Mouse (Mus musculus) midbrain, embryonic 13.5 days (tissue): ENCODE results near the gene Entpd5. TPM values are rescaled to one million over a fixed set of nuclear protein-coding genes. Genes with fewer than 3 reads are reported as not detected.
A peak's percentile ranks its signal among the peaks of the same experiment; 100 is the strongest.
"Not testable (repeated sequence)": the region's sequence is repeated elsewhere in the genome, so short reads cannot be mapped to it uniquely, and the experiment has no call there.

Experiments
- ATAC-seq: fragments of 200-750 bp; cut with Nextera tagmentation; 2 replicates; pipeline ENCODE4 v1.8.0; 2017; ENCODE audit warnings: mild to moderate bottlenecking, moderate TSS enrichment, moderate library complexity
- H3K27ac ChIP-seq: fragments of 300-500 bp; sonication (generic); 2 replicates; pipeline ENCODE4 v1.5.1; 2015; ENCODE audit warnings: inconsistent platforms, mild to moderate bottlenecking, moderate library complexity
- H3K27me3 ChIP-seq: fragments of 300-500 bp; sonication (generic); 2 replicates; pipeline ENCODE4 v1.6.1; 2015; ENCODE audit warnings: mild to moderate bottlenecking, inconsistent platforms
- H3K36me3 ChIP-seq: fragments of 300-500 bp; sonication (generic); 2 replicates; pipeline ENCODE4 v1.6.1; 2015; ENCODE audit warnings: mild to moderate bottlenecking, inconsistent platforms
- H3K4me1 ChIP-seq: fragments of 300-500 bp; sonication (generic); replicated peaks from 2 replicates; pipeline ENCODE4 v1.6.1; 2015; ENCODE audit warnings: inconsistent platforms
- H3K4me2 ChIP-seq: fragments of 300-500 bp; sonication (generic); replicated peaks from 2 replicates; pipeline ENCODE4 v1.6.1; 2015; ENCODE audit warnings: moderate library complexity, mild to moderate bottlenecking, inconsistent platforms
- H3K4me3 ChIP-seq: fragments of 300-500 bp; sonication (generic); replicated peaks from 2 replicates; pipeline ENCODE4 v1.5.1; 2015; ENCODE audit warnings: mild to moderate bottlenecking, inconsistent platforms
- H3K9ac ChIP-seq: fragments of 300-500 bp; sonication (generic); replicated peaks from 2 replicates; pipeline ENCODE4 v1.6.1; 2015; ENCODE audit warnings: mild to moderate bottlenecking, inconsistent platforms
- H3K9me3 ChIP-seq: fragments of 300-500 bp; sonication (generic); 2 replicates; pipeline ENCODE4 v1.6.1; 2016; ENCODE audit warnings: mild to moderate bottlenecking, inconsistent platforms
- WGBS: fragments of 180-500 bp; shearing (Covaris S2); methylation state at CpG from one replicate; pipeline ENCODE4 v1.1.7; 2015; 5-methylcytosine and 5-hydroxymethylcytosine counted together
- polyA plus RNA-seq: library from polyadenylated mRNA; unstranded; fragments of >200 nt; fragmentation: Nextera tagmentation; extraction: Ambion mirVana; gene quantifications from 2 replicates; pipeline ENCODE4 v1.2.1, GENCODE M21; 2015

Entpd5 gene
- polyA plus RNA-seq, 1 experiment from 2014 or later, result 9.9 TPM

GRCm38 (mm10) chr12:84366971-84367370, 41.9 kb downstream of the Entpd5 start:
- H3K4me2 ChIP-seq, result no peak overlapping the region
- H3K4me3 ChIP-seq, result no peak overlapping the region
- peaks cover 48% of the 10 kb centered on the region for H3K36me3 ChIP-seq
- no peak overlapping the region for H3K27ac ChIP-seq
- H3K9ac ChIP-seq, result no peak overlapping the region
- 67% methylated on average over 9 of the region's 9 CpGs for WGBS
- H3K9me3 ChIP-seq, result no peaks in the 10 kb centered on the region
- H3K4me1 ChIP-seq, result peaks cover 16% of the 10 kb centered on the region
- H3K27me3 ChIP-seq, result no peaks in the 10 kb centered on the region
- ATAC-seq, result no peak

GRCm38 (mm10) chr12:84365137-84365536, 43.7 kb downstream of the Entpd5 start:
- Histone ChIP-seq H3K36me3 (peaks cover 29% of the 10 kb centered on the region), H3K4me2 (no peak overlapping the region), H3K9me3 (no peaks in the 10 kb centered on the region), H3K4me1 (peaks cover 27% of the 10 kb centered on the region), H3K27me3 (no peaks in the 10 kb centered on the region), H3K9ac (no peak overlapping the region), H3K4me3 (no peak overlapping the region), H3K27ac (no peak overlapping the region)
- no peak for ATAC-seq
- 94% methylated on average over 6 of the region's 6 CpGs for WGBS

GRCm38 (mm10) chr12:84364291-84364690, 44.5 kb downstream of the Entpd5 start:
- no peak for ATAC-seq
- peaks cover 21% of the 10 kb centered on the region for H3K36me3 ChIP-seq
- whole genome bisulfite sequencing, result 91% methylated on average over 9 of the region's 9 CpGs
- H3K4me2 ChIP-seq, result no peak overlapping the region
- no peaks in the 10 kb centered on the region for H3K9me3 ChIP-seq
- H3K27ac ChIP-seq, result no peak overlapping the region
- H3K4me3 ChIP-seq, result no peak overlapping the region
- H3K9ac ChIP-seq, result no peak overlapping the region
- H3K4me1 ChIP-seq, result peaks cover 27% of the 10 kb centered on the region
- no peaks in the 10 kb centered on the region for H3K27me3 ChIP-seq

- Histone ChIP-seq H3K9me3 (no peaks in the 10 kb centered on the region), H3K27me3 (no peaks in the 10 kb centered on the region), H3K27ac (no peak overlapping the region), H3K4me2 (peak overlapping the region; percentile 95), H3K9ac (peak overlapping the region; percentile 86; the same call in 1 of the 2 replicates), H3K36me3 (peaks cover 8% of the 10 kb centered on the region), H3K4me1 (peaks cover 27% of the 10 kb centered on the region), H3K4me3 (peak overlapping the region; percentile 94)
- ATAC-seq, result no peak
- WGBS, result 75% methylated on average over 2 of the region's 2 CpGs
Observed at GRCm38 (mm10) chr12:84362872-84363271, 46.0 kb downstream of the Entpd5 start.

- peak within 1 kb of the TSS; percentile 94 for H3K4me3 ChIP-seq
- peak within 1 kb of the TSS; percentile 86 for H3K9ac ChIP-seq
- H3K27ac ChIP-seq, result peak within 1 kb of the TSS; percentile 70
- WGBS, result under 1% methylated on average over 51 of the region's 51 CpGs
- no peaks in the 10 kb centered on the region for H3K9me3 ChIP-seq
- peak within 1 kb of the TSS; percentile 95 for H3K4me2 ChIP-seq
- H3K27me3 ChIP-seq, result no peaks in the 10 kb centered on the region
- H3K4me1 ChIP-seq, result peaks cover 27% of the 10 kb centered on the region
- peaks cover 9% of the 10 kb centered on the region for H3K36me3 ChIP-seq
- ATAC-seq, result peak; percentile 99
Observed at GRCm38 (mm10) chr12:84361555-84362489, 47.0 kb downstream of the Entpd5 start, which contains the start of the genes Coq6 and Fam161b. TSS of gene Coq6 (plus strand) at chr12:84361657. TSS of gene Fam161b (minus strand) at chr12:84361833.

GRCm38 (mm10) chr12:84358699-84359098, 50.1 kb downstream of the Entpd5 start:
- peaks cover 27% of the 10 kb centered on the region for H3K4me1 ChIP-seq
- H3K9me3 ChIP-seq, H3K27ac ChIP-seq, H3K27me3 ChIP-seq, ATAC-seq, H3K4me3 ChIP-seq, H3K4me2 ChIP-seq, H3K9ac ChIP-seq: not testable (repeated sequence)
- peaks cover 39% of the 10 kb centered on the region for H3K36me3 ChIP-seq
- 89% methylated on average over 2 of the region's 2 CpGs for WGBS

- H3K9ac ChIP-seq, result no peak overlapping the region
- WGBS, result 42% methylated on average over 2 of the region's 2 CpGs
- H3K27me3 ChIP-seq, result no peaks in the 10 kb centered on the region
- H3K4me1 ChIP-seq, result peaks cover 10% of the 10 kb centered on the region
- no peaks in the 10 kb centered on the region for H3K9me3 ChIP-seq
- H3K27ac ChIP-seq, result no peak overlapping the region
- H3K4me3 ChIP-seq, result no peak overlapping the region
- ATAC-seq, result no peak
- peaks cover 83% of the 10 kb centered on the region for H3K36me3 ChIP-seq
- no peak overlapping the region for H3K4me2 ChIP-seq
Observed at GRCm38 (mm10) chr12:84347192-84347591, 61.6 kb downstream of the Entpd5 start.

- Histone ChIP-seq H3K4me2 (no peak overlapping the region), H3K4me3 (no peak overlapping the region), H3K9ac (no peak overlapping the region), H3K4me1 (no peaks in the 10 kb centered on the region), H3K27me3 (no peaks in the 10 kb centered on the region), H3K9me3 (no peaks in the 10 kb centered on the region), H3K27ac (no peak overlapping the region), H3K36me3 (peaks cover 85% of the 10 kb centered on the region)
- ATAC-seq, result no peak
- 95% methylated on average over 11 of the region's 11 CpGs for WGBS
Observed at GRCm38 (mm10) chr12:84336963-84337625, 71.7 kb downstream of the Entpd5 start.

- Histone ChIP-seq H3K4me3 (no peak overlapping the region), H3K36me3 (peaks cover 65% of the 10 kb centered on the region), H3K4me2 (no peak overlapping the region), H3K4me1 (no peaks in the 10 kb centered on the region), H3K9ac (no peak overlapping the region), H3K27me3 (no peaks in the 10 kb centered on the region), H3K27ac (no peak overlapping the region), H3K9me3 (no peaks in the 10 kb centered on the region)
- 89% methylated on average over 4 of the region's 4 CpGs for WGBS
- ATAC-seq, result no peak
Observed at GRCm38 (mm10) chr12:84327111-84327512, 81.7 kb downstream of the Entpd5 start.

Other genes starting within 250 kb of the Entpd5 start
- gene Elmsan1, start 190.1 kb downstream of the Entpd5 start, polyA plus RNA-seq, result 3.6 and 5.2 TPM in 2 replicates
- 14.0 and 16.4 TPM in 2 replicates for gene Ptgr2, start 123.8 kb downstream of the Entpd5 start, polyA plus RNA-seq
- gene Zfp410, start 92.2 kb downstream of the Entpd5 start, polyA plus RNA-seq, result 103 TPM in 2 replicates
- gene Coq6, start 47.4 kb downstream of the Entpd5 start, polyA plus RNA-seq, result 42.6 and 45.0 TPM in 2 replicates
- 17.7 and 20.6 TPM in 2 replicates for gene Fam161b, start 47.2 kb downstream of the Entpd5 start, polyA plus RNA-seq
- 2.5 and 4.5 TPM in 2 replicates for gene Bbof1, start within 50 bp of the Entpd5 start, polyA plus RNA-seq
- gene Rnf113a2, start 8.2 kb upstream of the Entpd5 start, polyA plus RNA-seq, result 27.0 and 27.1 TPM in 2 replicates
- gene Aldh6a1, start 42.0 kb upstream of the Entpd5 start, polyA plus RNA-seq, result 28.9 and 29.9 TPM in 2 replicates
- gene Lin52, start 42.4 kb upstream of the Entpd5 start, polyA plus RNA-seq, result 38.6 and 41.3 TPM in 2 replicates
- gene Vsx2, start 160.7 kb upstream of the Entpd5 start, polyA plus RNA-seq, result 2.2 and 3.0 TPM in 2 replicates
- gene Abcd4, start 208.4 kb upstream of the Entpd5 start, polyA plus RNA-seq, result 12.8 and 13.9 TPM in 2 replicates
- gene Vrtn, start 232.0 kb upstream of the Entpd5 start, polyA plus RNA-seq, result not detected in 2 replicates